Mouse (Mus musculus) urinary bladder, postnatal 4 days (tissue): Measurements from ENCODE around the gene Slc25a43.

ENCODE experiments used
- DNase-seq, 2 experiments: peaks; one replicate each; pipeline ENCODE4 v3.0.0; 2021 to 2022; ENCODE audit warnings: low spot score in 2 of 2

Gene Slc25a43

GRCm38 (mm10) chrX:36743503-36744101, at the start of gene Slc25a43:
Slc25a43 (plus strand) TSS chrX:36743659.
- peak; percentile 19 to 63 for DNase-seq

DNA sequence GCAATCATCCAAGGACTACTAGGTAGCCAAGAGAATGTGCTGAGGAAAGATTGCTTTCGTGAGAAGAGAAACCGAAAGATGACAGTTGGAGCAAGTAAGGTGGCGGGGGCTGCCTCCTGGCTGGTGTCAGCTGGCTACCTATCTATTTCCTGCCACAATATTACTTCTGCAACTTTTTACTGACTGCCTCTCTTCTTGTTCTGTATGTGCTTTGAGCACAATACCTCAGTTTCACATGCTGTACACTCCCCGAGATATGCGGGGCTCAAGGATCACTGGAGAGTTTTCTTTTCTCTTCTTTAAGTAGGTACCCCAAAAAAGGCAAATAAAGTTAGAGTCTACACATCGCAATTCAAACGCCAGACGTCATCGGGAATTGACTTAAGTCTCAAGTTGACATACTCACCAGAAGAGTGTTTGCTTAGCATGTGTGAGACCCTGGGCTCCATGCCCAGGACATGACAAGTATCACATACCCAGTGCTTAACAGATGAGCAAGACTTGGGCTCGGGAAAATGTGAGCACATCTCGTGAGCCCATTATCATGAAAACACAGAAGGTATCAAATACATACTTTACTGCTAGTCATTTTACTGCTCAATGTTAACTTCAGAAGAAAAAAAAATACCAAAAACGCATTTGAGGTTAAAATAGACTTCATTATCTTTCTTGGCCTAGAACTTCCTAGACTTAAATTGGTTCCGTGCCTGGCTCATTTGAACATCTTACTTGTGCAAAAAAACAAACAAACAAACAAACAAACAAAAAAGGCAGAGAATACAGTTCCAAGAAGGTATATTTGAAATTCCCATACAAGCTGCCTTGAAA, 3.1 kb upstream of the Slc25a43 start:
- no peak for DNase-seq

GRCm38 (mm10) chrX:36741278-36741677, 2.2 kb upstream of the Slc25a43 start:
- DNase-seq: no peak

DNA sequence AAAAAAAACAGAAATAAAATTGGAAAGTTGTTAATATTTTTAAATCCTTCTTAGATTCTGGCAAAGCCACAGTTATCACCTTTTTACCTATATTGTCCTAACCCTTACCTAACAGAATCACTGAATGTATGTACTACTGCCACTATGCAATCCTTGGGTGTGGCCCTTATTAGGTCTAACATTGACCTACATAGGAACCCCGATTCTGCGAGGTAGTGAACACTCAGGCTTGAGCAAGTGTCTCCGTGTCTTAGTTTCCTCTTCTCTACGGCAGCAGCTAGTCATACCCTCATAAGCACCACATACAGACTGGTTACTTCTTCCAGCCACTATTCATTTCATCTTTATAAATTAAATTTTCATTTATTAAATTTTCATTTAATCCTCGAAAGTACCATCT, 715 bp upstream of the Slc25a43 start:
- DNase-seq: no peak

DNA sequence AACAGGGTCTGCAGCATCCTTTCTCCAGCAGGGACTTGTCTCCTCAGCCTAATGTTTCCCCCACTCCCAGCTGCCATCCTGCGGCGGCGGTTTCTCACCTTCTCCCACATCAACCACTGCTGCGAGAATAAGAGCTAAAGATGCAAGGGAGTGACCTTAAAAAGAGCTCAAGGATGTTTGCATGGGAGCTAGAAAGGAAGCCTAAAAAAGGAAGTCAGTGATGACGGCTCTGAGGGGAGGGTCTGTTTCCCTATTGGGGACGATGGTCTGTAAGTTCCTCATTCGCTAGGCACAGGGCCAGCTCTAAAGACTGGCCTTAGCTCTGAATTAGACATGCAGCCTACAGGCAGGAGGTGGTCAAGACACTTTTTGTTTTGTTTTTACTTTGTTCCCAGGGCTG, 1.3 kb downstream of the Slc25a43 start:
- peak in 1 of 2 experiments; percentile 21 for DNase-seq

GRCm38 (mm10) chrX:36745333-36745732, 1.9 kb downstream of the Slc25a43 start:
- no peak for DNase-seq

GRCm38 (mm10) chrX:36746789-36747188, 3.3 kb downstream of the Slc25a43 start:
- DNase-seq: no peak

- DNase-seq: no peak
These were observed 5.1 kb downstream of the Slc25a43 start for GRCm38 (mm10) chrX:36748573-36748972.

- no peak for DNase-seq
These were observed 5.9 kb downstream of the Slc25a43 start for GRCm38 (mm10) chrX:36749281-36749785.

GRCm38 (mm10) chrX:36750591-36750990, 7.1 kb downstream of the Slc25a43 start:
- DNase-seq: no peak

DNA sequence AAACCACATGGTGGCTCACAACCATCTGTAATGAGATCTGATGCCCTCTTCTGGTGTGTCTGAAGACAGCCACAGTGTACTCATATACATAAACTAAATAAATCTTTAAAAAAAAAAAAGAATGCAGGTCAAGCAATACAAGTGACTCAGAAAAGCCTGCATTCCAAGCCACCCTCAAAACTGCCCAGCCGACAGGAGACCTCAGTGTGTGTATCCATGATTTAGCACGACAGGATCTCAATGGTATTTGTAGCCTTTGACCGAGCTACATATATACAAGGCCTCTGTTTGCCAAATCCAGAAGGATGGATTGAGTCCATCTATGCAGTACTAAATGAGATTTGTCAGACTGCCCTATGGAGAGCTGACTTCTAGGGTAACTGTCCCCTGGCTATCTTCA, 9.1 kb downstream of the Slc25a43 start:
- DNase-seq: no peak

GRCm38 (mm10) chrX:36757796-36758472, 14.5 kb downstream of the Slc25a43 start:
- no peak for DNase-seq

DNA sequence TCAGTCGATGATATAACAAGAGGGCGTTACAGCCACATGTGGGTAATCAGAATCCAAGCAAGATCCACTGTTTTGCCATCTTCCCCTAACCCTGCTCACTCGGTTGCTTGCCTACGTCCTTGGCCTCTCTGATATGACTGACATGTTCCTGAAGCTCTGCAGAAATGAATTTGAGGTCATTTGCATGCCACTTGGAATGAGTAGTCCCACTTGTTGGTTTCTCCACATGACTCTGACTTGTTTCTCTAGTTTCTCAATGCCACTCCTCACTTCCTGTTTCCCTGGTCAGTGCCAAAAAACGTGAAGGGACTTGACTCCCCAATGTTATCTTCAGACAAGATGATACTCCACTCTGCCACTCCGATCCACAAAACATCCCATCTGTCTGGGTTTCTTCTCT, 15.1 kb downstream of the Slc25a43 start:
- DNase-seq: no peak

GRCm38 (mm10) chrX:36760946-36761635, 17.6 kb downstream of the Slc25a43 start:
- no peak for DNase-seq

GRCm38 (mm10) chrX:36762289-36762688, 18.8 kb downstream of the Slc25a43 start:
- no peak for DNase-seq

DNA sequence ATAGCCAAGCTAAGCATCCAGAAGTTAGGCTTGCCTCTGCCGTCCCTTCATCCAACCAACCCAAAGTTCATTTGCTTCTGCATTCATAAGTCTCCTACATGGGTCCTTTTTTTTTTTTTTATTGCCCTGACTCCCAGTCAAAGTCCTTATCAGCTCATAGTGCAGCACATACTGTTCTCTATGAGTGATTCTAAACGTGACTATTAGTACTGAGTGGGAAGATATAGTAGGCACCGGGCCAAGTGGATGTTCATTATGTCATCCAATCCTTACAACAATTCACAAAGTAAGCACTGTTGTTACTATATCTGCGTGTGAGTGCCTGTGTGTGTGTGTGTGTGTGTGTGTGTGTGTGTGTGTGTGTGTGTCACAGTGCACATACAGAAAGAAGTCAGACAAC, 19.4 kb downstream of the Slc25a43 start:
- DNase-seq: no peak

DNA sequence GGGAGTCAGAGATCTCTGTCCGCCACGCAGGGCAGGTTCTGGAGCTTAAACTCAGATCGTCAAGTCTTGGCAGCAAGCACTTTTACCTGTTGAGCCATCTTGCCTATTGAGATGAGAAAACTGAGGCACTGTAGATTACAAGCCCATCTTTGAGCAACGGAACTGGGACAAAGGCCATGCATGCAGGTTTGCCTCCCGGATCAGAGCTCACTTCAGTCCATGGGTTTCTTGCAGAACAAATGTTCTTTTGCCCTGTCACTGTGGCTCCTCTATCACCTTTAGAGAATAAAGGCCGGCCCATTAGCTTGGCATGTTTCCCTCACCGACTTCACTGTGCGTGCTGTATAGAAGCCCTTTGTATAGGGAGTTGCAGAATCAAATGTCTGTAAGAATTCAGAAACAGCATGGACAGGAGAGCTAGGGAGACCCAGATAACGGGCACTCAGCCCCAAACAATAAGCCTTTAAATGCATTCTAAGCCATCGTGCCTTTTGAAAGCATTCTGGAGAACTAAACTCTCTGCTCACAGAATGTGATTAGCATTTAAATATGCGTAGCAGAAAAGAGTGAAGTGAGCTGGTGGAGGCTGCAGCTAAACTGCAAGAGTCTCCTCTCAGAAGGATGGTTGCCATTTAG, 20.0 kb downstream of the Slc25a43 start:
- no peak for DNase-seq

DNA sequence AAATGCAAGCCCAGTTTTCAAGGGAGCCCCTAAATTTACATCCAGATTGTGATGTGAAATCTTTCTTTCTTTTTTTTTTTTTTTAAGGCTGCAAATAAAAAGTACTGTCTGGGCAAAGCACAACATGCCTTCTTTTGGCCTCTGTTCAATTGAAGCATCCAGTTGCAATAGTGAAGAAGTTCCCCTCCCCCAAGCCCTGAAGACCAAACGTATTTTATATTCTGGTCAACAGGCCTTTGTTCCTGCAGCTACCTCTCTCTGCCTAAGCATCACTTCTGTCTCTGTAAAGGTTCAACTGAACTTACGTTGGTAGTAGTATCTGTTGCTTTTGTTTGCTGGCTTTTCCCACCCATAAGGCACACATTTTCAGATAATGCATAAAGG, 20.5 kb downstream of the Slc25a43 start:
- no peak for DNase-seq

GRCm38 (mm10) chrX:36767386-36767785, 23.9 kb downstream of the Slc25a43 start:
- DNase-seq: no peak

DNA sequence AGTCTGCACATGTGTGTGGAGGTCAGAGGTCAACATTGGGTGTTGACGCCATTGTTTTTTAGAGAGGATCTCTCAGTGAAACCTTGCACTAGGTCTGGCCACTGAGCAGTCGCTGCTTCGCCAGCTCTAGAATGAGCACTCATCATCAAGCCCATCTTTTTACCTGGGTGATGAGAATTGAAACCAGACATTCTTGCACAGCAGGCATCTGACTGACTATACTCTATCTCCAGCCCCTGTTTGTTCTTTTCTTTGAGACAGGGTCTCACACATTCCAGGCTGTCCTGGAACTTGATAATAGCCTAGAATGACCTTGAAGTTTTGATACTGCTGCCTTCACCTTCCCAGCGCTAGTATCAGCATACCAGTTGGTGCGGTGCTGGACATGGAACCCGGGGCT, 29.1 kb downstream of the Slc25a43 start:
- no peak for DNase-seq

- no peak for DNase-seq
These were observed 32.1 kb downstream of the Slc25a43 start for GRCm38 (mm10) chrX:36775520-36775919.

GRCm38 (mm10) chrX:36777694-36778093, 34.2 kb downstream of the Slc25a43 start:
- no peak for DNase-seq
